Mouse (Mus musculus): Measurements from ENCODE around the gene Ppp1r32. TPM values are rescaled to one million over a fixed set of nuclear protein-coding genes. Genes with fewer than 3 reads are reported as not detected.

Gene Ppp1r32
- 0.13 TPM in 1 of 2 replicates, not detected in the other for polyA plus RNA-seq (2015; fragmentation: Nextera tagmentation; extraction: Ambion mirVana)

DNA sequence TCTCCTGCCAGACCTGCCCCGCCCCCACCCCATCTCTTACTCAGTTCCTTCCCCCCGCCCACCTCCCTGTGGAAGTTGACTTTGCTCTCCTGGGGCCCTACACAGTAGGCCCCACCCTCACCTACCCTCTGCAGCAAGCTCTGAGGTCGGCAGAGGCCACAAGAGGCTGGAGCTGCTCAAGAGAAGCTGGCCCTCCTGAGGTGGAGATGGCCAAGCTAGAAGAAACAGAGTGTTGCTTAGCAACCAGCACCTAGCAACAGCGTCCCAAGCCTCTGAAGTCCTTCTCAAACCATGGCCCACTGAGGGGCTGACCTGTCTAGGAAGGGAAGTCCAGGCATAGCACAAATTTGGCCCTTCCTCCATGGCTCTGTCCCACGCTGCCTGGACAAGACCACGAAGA, at the start of gene Ppp1r32:
Gene Ppp1r32 (minus strand): TSS at position 226 of the 400 bp plus-strand sequence.
- 31% methylated on average over 6 of the region's 6 CpGs for WGBS
- Histone ChIP-seq H3K4me3 (no peak within 1 kb of the TSS), H3K36me3 (no peaks in the 10 kb centered on the region), H3K27me3 (peaks cover 55% of the 10 kb centered on the region), H3K9me3 (replicated peaks) (no peaks in the 10 kb centered on the region), H3K4me1 (replicated peaks) (peaks cover 10% of the 10 kb centered on the region), H3K4me2 (no peak within 1 kb of the TSS), H3K27ac (no peak within 1 kb of the TSS), H3K9ac (no peak within 1 kb of the TSS)
- ATAC-seq (replicated peaks; ENCODE audit: insufficient number of reproducible peaks, insufficient read depth, low FRiP score, low read depth) = no peak

- peaks cover 59% of the 10 kb centered on the region for H3K36me3 ChIP-seq
- no peak overlapping the region for H3K9ac ChIP-seq
- H3K9me3 ChIP-seq (replicated peaks) = no peaks in the 10 kb centered on the region
- no peak overlapping the region for H3K27ac ChIP-seq
- peaks cover 20% of the 10 kb centered on the region for H3K4me1 ChIP-seq (replicated peaks)
- no peaks in the 10 kb centered on the region for H3K27me3 ChIP-seq
- H3K4me3 ChIP-seq = no peak overlapping the region
- H3K4me2 ChIP-seq = no peak overlapping the region
- ATAC-seq (replicated peaks; ENCODE audit: insufficient number of reproducible peaks, insufficient read depth, low FRiP score, low read depth) = no peak
- 97% methylated on average over 1 of the region's 1 CpGs for WGBS
Measured at GRCm38 (mm10) chr19:10530082-10530481, 47.4 kb upstream of the Ppp1r32 start.

- H3K4me3 ChIP-seq = peak within 1 kb of the TSS; percentile 100
- no peak for ATAC-seq (replicated peaks; ENCODE audit: insufficient number of reproducible peaks, insufficient read depth, low FRiP score, low read depth)
- peak within 1 kb of the TSS; percentile 100 for H3K27ac ChIP-seq
- no peaks in the 10 kb centered on the region for H3K9me3 ChIP-seq (replicated peaks)
- under 1% methylated on average over 11 of the region's 11 CpGs for WGBS
- H3K9ac ChIP-seq = peak within 1 kb of the TSS; percentile 99
- peak within 1 kb of the TSS; percentile 61 for H3K4me2 ChIP-seq
- H3K27me3 ChIP-seq = no peaks in the 10 kb centered on the region
- peaks cover 24% of the 10 kb centered on the region for H3K36me3 ChIP-seq
- H3K4me1 ChIP-seq (replicated peaks) = peaks cover 32% of the 10 kb centered on the region
Measured at GRCm38 (mm10) chr19:10525910-10526309, 43.2 kb upstream of the Ppp1r32 start, which contains the start of gene Sdhaf2. Gene Sdhaf2 (minus strand): TSS chr19:10526142.

- peak; percentile 92 for ATAC-seq (replicated peaks; ENCODE audit: insufficient number of reproducible peaks, insufficient read depth, low FRiP score, low read depth)
- no peaks in the 10 kb centered on the region for H3K9me3 ChIP-seq (replicated peaks)
- H3K27ac ChIP-seq = peak within 1 kb of the TSS; percentile 100
- under 1% methylated on average over 82 of the region's 93 CpGs for WGBS
- no peaks in the 10 kb centered on the region for H3K27me3 ChIP-seq
- H3K36me3 ChIP-seq = peaks cover 18% of the 10 kb centered on the region
- peak within 1 kb of the TSS; percentile 61 for H3K4me2 ChIP-seq
- H3K4me1 ChIP-seq (replicated peaks) = peaks cover 32% of the 10 kb centered on the region
- peak within 1 kb of the TSS; percentile 99 for H3K9ac ChIP-seq
- H3K4me3 ChIP-seq = peak within 1 kb of the TSS; percentile 100
Measured at GRCm38 (mm10) chr19:10525106-10525901, 42.6 kb upstream of the Ppp1r32 start, which contains the start of gene Cpsf7. Gene Cpsf7 (plus strand): TSS chr19:10525266.

DNA sequence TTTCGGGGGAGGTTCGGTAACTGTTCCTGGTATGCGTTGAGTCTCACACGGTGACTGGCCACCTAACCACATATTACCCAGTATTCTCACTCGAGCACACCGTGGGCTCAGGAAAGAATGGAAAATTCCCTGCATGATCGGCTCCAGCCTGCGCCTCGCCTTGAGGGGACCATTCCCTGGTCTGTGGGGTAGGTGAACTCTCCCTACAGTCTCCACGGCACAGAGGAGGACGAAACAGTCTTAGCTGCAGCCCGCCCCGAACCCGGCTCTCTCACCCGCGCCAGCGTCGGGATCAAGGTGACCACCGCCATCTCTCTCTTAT, 42.0 kb upstream of the Ppp1r32 start:
- no peaks in the 10 kb centered on the region for H3K9me3 ChIP-seq (replicated peaks)
- no peak for ATAC-seq (replicated peaks; ENCODE audit: insufficient number of reproducible peaks, insufficient read depth, low FRiP score, low read depth)
- H3K4me2 ChIP-seq = peak overlapping the region; percentile 61
- no peaks in the 10 kb centered on the region for H3K27me3 ChIP-seq
- 0% methylated on average over 19 of the region's 19 CpGs for WGBS
- H3K36me3 ChIP-seq = peaks cover 13% of the 10 kb centered on the region
- H3K9ac ChIP-seq = peak overlapping the region; percentile 99
- H3K4me1 ChIP-seq (replicated peaks) = peaks cover 32% of the 10 kb centered on the region
- peak overlapping the region; percentile 100 for H3K4me3 ChIP-seq
- H3K27ac ChIP-seq = peak overlapping the region; percentile 100

DNA sequence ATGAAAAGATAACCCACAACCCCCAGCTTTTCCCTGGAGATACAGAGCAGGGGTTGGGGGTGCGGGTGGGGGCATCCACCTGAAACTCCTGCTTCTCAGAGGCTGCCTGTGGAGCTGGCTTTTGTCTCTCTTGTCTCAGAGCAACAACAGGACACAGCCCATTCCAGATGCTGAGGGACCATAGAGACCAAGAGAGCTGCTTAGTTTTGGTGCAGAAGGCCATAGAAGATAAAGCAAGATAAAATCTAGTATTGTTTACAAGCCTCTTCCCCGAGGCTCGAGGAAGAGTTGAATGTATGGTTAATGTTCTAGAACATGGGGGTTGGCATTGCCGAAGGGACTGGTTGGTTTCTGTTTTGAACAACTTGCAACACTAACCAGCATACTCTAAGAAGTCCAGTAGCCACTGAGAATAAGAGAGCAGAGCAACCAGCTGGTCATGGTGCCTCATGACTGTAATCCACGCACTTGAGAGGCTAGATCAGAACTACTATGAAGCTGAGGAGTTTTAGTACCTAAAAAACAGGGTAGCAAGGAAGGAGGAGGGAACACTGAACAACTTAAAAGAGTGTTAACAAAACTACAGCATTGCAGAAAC, 40.9 kb upstream of the Ppp1r32 start:
- Histone ChIP-seq H3K27ac (no peak overlapping the region), H3K9ac (no peak overlapping the region), H3K4me1 (replicated peaks) (peaks cover 32% of the 10 kb centered on the region), H3K4me2 (peak overlapping the region; percentile 61), H3K27me3 (no peaks in the 10 kb centered on the region), H3K36me3 (peaks cover 13% of the 10 kb centered on the region), H3K4me3 (no peak overlapping the region), H3K9me3 (replicated peaks) (no peaks in the 10 kb centered on the region)
- ATAC-seq (replicated peaks; ENCODE audit: insufficient number of reproducible peaks, insufficient read depth, low FRiP score, low read depth) = no peak
- WGBS = 74% methylated on average over 5 of the region's 5 CpGs

DNA sequence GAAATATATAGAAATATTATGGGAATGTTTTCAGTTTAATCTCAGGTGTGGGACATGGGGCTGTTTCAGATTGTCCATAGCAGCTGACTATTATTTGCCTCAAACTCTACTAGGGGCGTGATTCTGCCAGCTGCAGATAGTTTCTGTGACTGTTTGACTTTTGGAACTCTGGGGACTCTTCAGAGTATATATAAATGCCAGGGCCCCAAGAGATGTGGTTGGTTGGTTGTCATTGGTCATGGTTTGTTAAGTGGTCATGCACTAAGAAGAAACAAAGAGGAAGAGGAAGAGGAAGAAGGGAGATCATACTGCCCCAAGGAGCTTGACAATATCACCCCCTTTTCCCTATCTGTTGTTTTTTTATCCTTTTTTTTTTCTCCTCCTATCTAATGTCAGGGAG, 39.2 kb upstream of the Ppp1r32 start:
- no peak overlapping the region for H3K9ac ChIP-seq
- no peak overlapping the region for H3K4me3 ChIP-seq
- no peak overlapping the region for H3K27ac ChIP-seq
- H3K36me3 ChIP-seq = peaks cover 12% of the 10 kb centered on the region
- peaks cover 22% of the 10 kb centered on the region for H3K4me1 ChIP-seq (replicated peaks)
- no peak overlapping the region for H3K4me2 ChIP-seq
- no peaks in the 10 kb centered on the region for H3K27me3 ChIP-seq
- 78% methylated on average over 1 of the region's 1 CpGs for WGBS
- ATAC-seq (replicated peaks; ENCODE audit: insufficient number of reproducible peaks, insufficient read depth, low FRiP score, low read depth) = no peak
- H3K9me3 ChIP-seq (replicated peaks) = no peaks in the 10 kb centered on the region

GRCm38 (mm10) chr19:10520355-10520754, 37.6 kb upstream of the Ppp1r32 start:
- no peak overlapping the region for H3K27ac ChIP-seq
- no peak overlapping the region for H3K9ac ChIP-seq
- H3K27me3 ChIP-seq = no peaks in the 10 kb centered on the region
- 37% methylated on average over 1 of the region's 1 CpGs for WGBS
- H3K4me1 ChIP-seq (replicated peaks) = peaks cover 12% of the 10 kb centered on the region
- no peak overlapping the region for H3K4me2 ChIP-seq
- H3K36me3 ChIP-seq = peaks cover 23% of the 10 kb centered on the region
- ATAC-seq (replicated peaks; ENCODE audit: insufficient number of reproducible peaks, insufficient read depth, low FRiP score, low read depth) = no peak
- H3K4me3 ChIP-seq = no peak overlapping the region
- H3K9me3 ChIP-seq (replicated peaks) = no peaks in the 10 kb centered on the region

DNA sequence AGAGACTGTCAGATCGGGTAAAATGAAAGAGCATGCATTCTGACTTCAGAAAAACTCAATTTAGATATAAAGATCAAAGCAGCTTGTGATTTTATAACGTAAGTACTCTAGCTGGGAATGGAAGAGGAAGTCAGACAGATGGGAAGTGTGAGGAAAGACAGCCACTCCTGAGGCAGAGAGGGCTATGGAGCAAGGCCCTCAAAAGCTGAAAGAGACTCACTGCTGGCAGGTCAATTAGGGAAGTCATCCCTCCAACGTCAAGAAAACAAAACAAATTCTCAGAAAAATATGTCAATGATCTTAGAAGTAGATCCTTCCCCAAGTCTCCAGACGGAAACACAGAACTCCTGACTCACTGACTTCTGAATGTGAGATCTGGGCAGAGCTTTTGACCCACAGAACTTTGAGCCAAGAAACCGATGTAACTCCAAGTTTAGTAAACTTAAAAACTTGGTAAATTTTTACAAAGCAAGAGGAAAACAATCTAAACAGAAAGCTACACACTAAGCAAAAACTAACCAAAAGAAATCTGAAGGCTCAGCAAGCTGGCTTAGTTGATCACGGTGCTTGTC, 28.1 kb upstream of the Ppp1r32 start:
- H3K4me3 ChIP-seq = no peak overlapping the region

GRCm38 (mm10) chr19:10502571-10502970, 19.8 kb upstream of the Ppp1r32 start:
- H3K4me1 ChIP-seq (replicated peaks) = no peaks in the 10 kb centered on the region
- ATAC-seq (replicated peaks; ENCODE audit: insufficient number of reproducible peaks, insufficient read depth, low FRiP score, low read depth) = no peak
- H3K27me3 ChIP-seq = no peaks in the 10 kb centered on the region
- H3K4me2 ChIP-seq = no peak overlapping the region
- no peak overlapping the region for H3K9ac ChIP-seq
- 11% methylated on average over 4 of the region's 4 CpGs for WGBS
- H3K36me3 ChIP-seq = peaks cover 41% of the 10 kb centered on the region
- no peaks in the 10 kb centered on the region for H3K9me3 ChIP-seq (replicated peaks)
- H3K4me3 ChIP-seq = no peak overlapping the region
- H3K27ac ChIP-seq = no peak overlapping the region

More for the DNA sequence above, 28.1 kb upstream of the Ppp1r32 start:
- Histone ChIP-seq H3K27me3 (no peaks in the 10 kb centered on the region), H3K27ac (no peak overlapping the region), H3K4me1 (replicated peaks) (no peaks in the 10 kb centered on the region), H3K9me3 (replicated peaks) (no peaks in the 10 kb centered on the region), H3K9ac (no peak overlapping the region), H3K36me3 (peaks cover 21% of the 10 kb centered on the region), H3K4me2 (no peak overlapping the region)
- no peak for ATAC-seq (replicated peaks; ENCODE audit: insufficient number of reproducible peaks, insufficient read depth, low FRiP score, low read depth)
- 73% methylated on average over 6 of the region's 6 CpGs for WGBS

DNA sequence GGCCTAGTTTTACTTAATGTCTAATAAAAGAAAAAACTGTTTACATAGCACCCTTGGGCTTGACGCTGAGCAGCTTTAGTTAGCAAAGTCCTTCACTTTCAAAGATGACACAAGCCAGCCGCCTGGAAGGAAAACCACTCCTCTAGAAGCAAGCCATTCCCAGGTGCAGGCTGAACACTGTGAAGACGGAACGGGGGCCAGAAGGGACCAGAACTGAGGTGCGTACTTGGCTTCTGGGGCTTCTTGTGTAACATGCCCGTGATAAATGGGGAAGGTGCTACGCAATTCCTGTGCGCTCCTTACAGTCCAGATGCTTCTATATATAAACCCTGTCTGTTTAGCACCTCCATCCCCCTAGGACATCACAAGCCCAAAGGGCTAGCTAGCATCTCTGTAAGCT, 17.9 kb upstream of the Ppp1r32 start:
- no peaks in the 10 kb centered on the region for H3K4me1 ChIP-seq (replicated peaks)
- no peaks in the 10 kb centered on the region for H3K9me3 ChIP-seq (replicated peaks)
- ATAC-seq (replicated peaks; ENCODE audit: insufficient number of reproducible peaks, insufficient read depth, low FRiP score, low read depth) = no peak
- 78% methylated on average over 8 of the region's 8 CpGs for WGBS
- peaks cover 35% of the 10 kb centered on the region for H3K36me3 ChIP-seq
- no peak overlapping the region for H3K9ac ChIP-seq
- H3K27me3 ChIP-seq = no peaks in the 10 kb centered on the region
- H3K4me2 ChIP-seq = no peak overlapping the region
- no peak overlapping the region for H3K4me3 ChIP-seq
- H3K27ac ChIP-seq = no peak overlapping the region
